In the genomic region with DNA sequence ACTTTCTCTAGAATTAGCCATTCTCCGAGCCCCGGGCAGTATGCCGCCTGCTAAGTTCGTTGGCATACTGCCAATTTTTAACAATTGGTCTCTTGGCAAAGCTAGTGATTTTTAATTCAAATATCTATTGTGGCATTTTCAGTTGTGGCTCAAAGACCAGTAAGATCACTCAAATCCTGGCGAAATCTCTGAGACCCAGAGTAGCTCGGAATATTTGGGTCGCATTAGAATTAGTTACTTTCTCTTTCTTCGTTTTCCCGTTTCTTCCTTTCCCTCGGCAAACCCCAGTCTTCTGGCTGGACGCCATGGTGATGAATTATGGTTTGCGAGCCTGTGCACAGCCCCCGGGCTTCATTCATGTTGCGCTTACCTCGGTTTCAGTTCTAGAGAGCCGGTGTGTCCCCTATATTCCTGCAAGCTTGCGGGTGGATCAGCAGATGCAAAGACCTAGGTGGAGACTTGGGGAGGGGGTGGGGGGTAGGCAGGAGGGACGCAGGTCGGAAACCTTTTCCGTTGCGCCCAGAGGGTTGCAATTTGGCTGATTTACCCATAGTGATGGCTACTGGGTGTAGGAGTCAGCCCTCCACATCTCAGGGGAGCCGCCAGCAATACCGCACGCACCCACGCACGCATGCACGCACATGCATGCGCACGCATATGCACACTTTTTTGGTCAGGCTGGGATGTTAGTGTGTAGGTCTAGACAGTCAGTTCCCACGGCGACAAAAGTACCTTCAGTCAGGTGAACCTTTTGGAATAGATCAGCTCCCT, we compare ENCODE assay signal across 8 mouse cellular contexts. TPM values are rescaled to one million over a fixed set of nuclear protein-coding genes. Genes with fewer than 3 reads are reported as not detected.
DNase-seq lines count a peak whose midpoint lies in the region; ATAC-seq and TF ChIP-seq lines count a peak whose summit lies in the region.

No protein-coding gene starts in this region.

- peak overlapping the region; percentile 32; the same call in 1 of the 2 replicates for H3K4me3 ChIP-seq in embryonic facial prominence, embryonic 10.5 days
- H3K4me3 ChIP-seq in heart, embryonic 12.5 days, result peak overlapping the region; percentile 38
- peak overlapping the region; percentile 48 for H3K4me3 ChIP-seq in kidney, embryonic 16.5 days (ENCODE audit: low read length)
- H3K4me3 ChIP-seq in liver, embryonic 13.5 days (replicated peaks), result peak overlapping the region; percentile 2
- H3K4me3 ChIP-seq in olfactory bulb, adult 2 months (ENCODE audit: insufficient read depth, low read depth, low read length), result peak overlapping the region; percentile 41

- WGBS in embryonic facial prominence, embryonic 10.5 days, result 64% methylated on average over 31 of the region's 31 CpGs
- WGBS in heart, embryonic 12.5 days, result 51% methylated on average over 31 of the region's 31 CpGs
- WGBS in kidney, embryonic 16.5 days, result 29% methylated on average over 31 of the region's 31 CpGs
- WGBS in liver, embryonic 13.5 days (ENCODE audit: insufficient replicate concordance), result 49% methylated on average over 31 of the region's 31 CpGs
- 13% methylated on average over 31 of the region's 31 CpGs for WGBS in olfactory bulb, adult 2 months

- TF ChIP-seq CTCF in olfactory bulb, adult 2 months (IDR thresholded peaks at IDR 0.05; ENCODE audit: insufficient read depth, low read depth, low read length), result no peak

- H3K4me2 ChIP-seq in heart, embryonic 12.5 days, result peak overlapping the region; percentile 61
- H3K4me2 ChIP-seq in kidney, embryonic 16.5 days (replicated peaks; ENCODE audit: low read depth, low read length), result peak overlapping the region; percentile 66
- H3K4me2 ChIP-seq in liver, embryonic 13.5 days, result peak overlapping the region; percentile 39

- peaks cover 43% of the 10 kb centered on the region for H3K4me1 ChIP-seq in embryonic facial prominence, embryonic 10.5 days
- peaks cover 15% of the 10 kb centered on the region for H3K4me1 ChIP-seq in heart, embryonic 12.5 days (replicated peaks)
- peaks cover 38% of the 10 kb centered on the region for H3K4me1 ChIP-seq in kidney, embryonic 16.5 days (ENCODE audit: insufficient read depth, low read length)
- no peaks in the 10 kb centered on the region; the same call in 1 of the 2 replicates for H3K4me1 ChIP-seq in liver, embryonic 13.5 days (replicated peaks)
- peaks cover 13% of the 10 kb centered on the region for H3K4me1 ChIP-seq in olfactory bulb, adult 2 months (ENCODE audit: control insufficient read depth, insufficient read depth, low read length)

- peak overlapping the region; percentile 16; the same call in 1 of the 2 replicates for H3K27ac ChIP-seq in embryonic facial prominence, embryonic 10.5 days (replicated peaks)
- H3K27ac ChIP-seq in heart, embryonic 12.5 days (ENCODE audit: poor library complexity, severe bottlenecking), result no peak overlapping the region
- H3K27ac ChIP-seq in kidney, embryonic 16.5 days (ENCODE audit: low read length), result peak overlapping the region; percentile 1; the same call in 1 of the 2 replicates
- H3K27ac ChIP-seq in liver, embryonic 13.5 days, result no peak overlapping the region
- no peak overlapping the region for H3K27ac ChIP-seq in olfactory bulb, adult 2 months (ENCODE audit: insufficient read depth, low read depth, low read length)

- 0 out of 2 replicates have a peak overlapping the region, but pooled peaks have one; percentile 5 for H3K9ac ChIP-seq in heart, embryonic 12.5 days
- peak overlapping the region; percentile 22 for H3K9ac ChIP-seq in kidney, embryonic 16.5 days (replicated peaks; ENCODE audit: low read length)
- H3K9ac ChIP-seq in liver, embryonic 13.5 days, result no peak overlapping the region

- peaks cover 25% of the 10 kb centered on the region for H3K27me3 ChIP-seq in embryonic facial prominence, embryonic 10.5 days (replicated peaks; ENCODE audit: low read depth, poor library complexity, severe bottlenecking)
- no peaks in the 10 kb centered on the region for H3K27me3 ChIP-seq in heart, embryonic 12.5 days (replicated peaks)
- H3K27me3 ChIP-seq in kidney, embryonic 16.5 days (ENCODE audit: insufficient read depth, low read length), result peaks cover 3% of the 10 kb centered on the region; the same call in 1 of the 2 replicates
- peaks cover 16% of the 10 kb centered on the region for H3K27me3 ChIP-seq in liver, embryonic 13.5 days

- no peak for TF ChIP-seq POLR2A in olfactory bulb, adult 2 months (IDR thresholded peaks at IDR 0.05; ENCODE audit: insufficient read depth, low read depth, low read length)

- H3K36me3 ChIP-seq in embryonic facial prominence, embryonic 10.5 days (replicated peaks), result no peaks in the 10 kb centered on the region
- H3K36me3 ChIP-seq in heart, embryonic 12.5 days, result no peaks in the 10 kb centered on the region
- no peaks in the 10 kb centered on the region for H3K36me3 ChIP-seq in kidney, embryonic 16.5 days (ENCODE audit: insufficient read depth, low read length)
- no peaks in the 10 kb centered on the region for H3K36me3 ChIP-seq in liver, embryonic 13.5 days

- no peaks in the 10 kb centered on the region for H3K9me3 ChIP-seq in embryonic facial prominence, embryonic 10.5 days
- no peaks in the 10 kb centered on the region for H3K9me3 ChIP-seq in heart, embryonic 12.5 days (replicated peaks)
- H3K9me3 ChIP-seq in kidney, embryonic 16.5 days (ENCODE audit: low read length), result no peaks in the 10 kb centered on the region
- no peaks in the 10 kb centered on the region for H3K9me3 ChIP-seq in liver, embryonic 13.5 days (replicated peaks)

- DNase-seq in urinary bladder, postnatal 25 days (ENCODE audit: low spot score), result peak; percentile 39
- DNase-seq in urinary bladder, postnatal 10 days (ENCODE audit: low spot score), result no peak
- DNase-seq in embryonic facial prominence, embryonic 10.5 days (ENCODE audit: low spot score), result peak; percentile 19
- DNase-seq in liver, embryonic 13.5 days, result no peak
- no peak for DNase-seq in spleen, adult 12 weeks (ENCODE audit: low spot score)

- no peak for ATAC-seq in heart, embryonic 12.5 days (ENCODE audit: insufficient number of reproducible peaks, low FRiP score)
- ATAC-seq in kidney, embryonic 16.5 days (ENCODE audit: low FRiP score, low TSS enrichment), result peak; percentile 47; the same call in 1 of the 2 replicates
- ATAC-seq in liver, embryonic 13.5 days (ENCODE audit: low read depth), result no peak

RNA-seq across cellular contexts. Expression of a gene that starts 3.6 kb away (rescaled TPM):
- 0.64 and 0.65 TPM in 2 replicates for polyA plus RNA-seq in embryonic facial prominence, embryonic 10.5 days (2016; fragmentation: Nextera tagmentation; extraction: Ambion mirVana)
- 1.0 and 1.8 TPM in 2 replicates for polyA plus RNA-seq in heart, embryonic 12.5 days (2016; fragmentation: Nextera tagmentation; extraction: Ambion mirVana)
- 1.7 and 1.8 TPM in 2 replicates for polyA plus RNA-seq in kidney, embryonic 16.5 days (2015; fragmentation: Nextera tagmentation; extraction: Ambion mirVana)
- 0.19 and 0.20 TPM in 2 replicates for polyA plus RNA-seq in liver, embryonic 13.5 days (2015; fragmentation: Nextera tagmentation; extraction: Ambion mirVana)
- polyA plus RNA-seq in olfactory bulb, adult 2 months (2012; ENCODE audit: insufficient read depth, insufficient read length, low replicate concordance, missing spikeins), result not detected in 2 replicates

Comparison
In these comparisons a context has a peak if more than half of its experiments do, and no peak if none do; other contexts are left out.
1. DNase-seq: peak in urinary bladder, postnatal 25 days (single experiment) and embryonic facial prominence, embryonic 10.5 days (single experiment); none in urinary bladder, postnatal 10 days (single experiment), liver, embryonic 13.5 days (single experiment) and spleen, adult 12 weeks (single experiment).
2. H3K27ac ChIP-seq: peak in embryonic facial prominence, embryonic 10.5 days (single experiment) and kidney, embryonic 16.5 days (single experiment); none in heart, embryonic 12.5 days (single experiment), liver, embryonic 13.5 days (single experiment) and olfactory bulb, adult 2 months (single experiment).
3. Peak in every context shown above with its lines, with median percentiles within 50 percentile points of each other: H3K4me3 ChIP-seq and H3K4me2 ChIP-seq.